Mouse (Mus musculus) adrenal gland, adult 2 months (tissue): ENCODE measurements around the gene Caskin2. TPM values are rescaled to one million over a fixed set of nuclear protein-coding genes. Genes with fewer than 3 reads are reported as not detected.

Experiments
- DNase-seq: peaks from one replicate; pipeline ENCODE4 v3.0.0; 2021
- polyA plus RNA-seq: library from polyadenylated mRNA; depleted of rRNA; stranded (reverse); fragments of >200 nt; gene quantifications from 2 replicates; pipeline ENCODE4 v1.2.3, GENCODE M21; 2012
- total RNA-seq, 2 experiments: library from RNA; stranded (reverse); gene quantifications; 2 replicates each; pipeline ENCODE4 v1.2.3; 2021

Caskin2 gene
- total and polyA plus RNA-seq, 3 experiments: 53.7 to 114 (median 64.2) TPM

GRCm38 (mm10) chr11:115806154-115806553 is 7.3 kb downstream of the Caskin2 start:
- no peak for DNase-seq

GRCm38 (mm10) chr11:115805005-115805404 is 8.4 kb downstream of the Caskin2 start:
- DNase-seq: no peak

GRCm38 (mm10) chr11:115803072-115803709 is 10.2 kb downstream of the Caskin2 start:
- DNase-seq: no peak

- no peak for DNase-seq
Observed at GRCm38 (mm10) chr11:115800981-115801380, 12.5 kb downstream of the Caskin2 start.

GRCm38 (mm10) chr11:115797665-115798064 is 15.8 kb downstream of the Caskin2 start:
- DNase-seq: no peak

- DNase-seq: no peak
Observed at GRCm38 (mm10) chr11:115796898-115797297, 16.5 kb downstream of the Caskin2 start.

GRCm38 (mm10) chr11:115792353-115792752 is 21.1 kb downstream of the Caskin2 start:
- DNase-seq: peak; percentile 89

GRCm38 (mm10) chr11:115791919-115792318 is 21.5 kb downstream of the Caskin2 start:
- DNase-seq: no peak

GRCm38 (mm10) chr11:115789787-115790186 is 23.7 kb downstream of the Caskin2 start:
- DNase-seq: no peak

- no peak for DNase-seq
Observed at GRCm38 (mm10) chr11:115786473-115786872, 27.0 kb downstream of the Caskin2 start.

- peak; percentile 40 for DNase-seq
Observed at GRCm38 (mm10) chr11:115780141-115781070, 33.0 kb downstream of the Caskin2 start.

GRCm38 (mm10) chr11:115779038-115779571 is 34.3 kb downstream of the Caskin2 start:
- peak; percentile 94 for DNase-seq

- DNase-seq: peak; percentile 58
Observed at GRCm38 (mm10) chr11:115777487-115778335, 35.7 kb downstream of the Caskin2 start.

- DNase-seq: peak; percentile 69
Observed at GRCm38 (mm10) chr11:115776954-115777353, 36.5 kb downstream of the Caskin2 start.

GRCm38 (mm10) chr11:115775821-115776665 is 37.4 kb downstream of the Caskin2 start:
- peak; percentile 93 for DNase-seq

GRCm38 (mm10) chr11:115774653-115775052 is 38.8 kb downstream of the Caskin2 start:
- DNase-seq: peak; percentile 9

GRCm38 (mm10) chr11:115768896-115769295 is 44.5 kb downstream of the Caskin2 start:
- DNase-seq: peak; percentile 72

- DNase-seq: no peak
Observed at GRCm38 (mm10) chr11:115766981-115767380, 46.5 kb downstream of the Caskin2 start.

- DNase-seq: peak; percentile 55
Observed at GRCm38 (mm10) chr11:115766356-115766943, 47.0 kb downstream of the Caskin2 start.

- DNase-seq: no peak
Observed at GRCm38 (mm10) chr11:115765607-115766141, 47.8 kb downstream of the Caskin2 start.
